ENCODE assay signal across 8 mouse cellular contexts in genomic region chr17:84116340-84117279, GRCm38 (mm10).
DNase-seq lines count a peak whose midpoint lies in the region; ATAC-seq and TF ChIP-seq lines count a peak whose summit lies in the region.

No protein-coding gene starts in this region.

- H3K9ac ChIP-seq in lung, embryonic 14.5 days = no peak overlapping the region
- H3K9ac ChIP-seq in hindbrain, embryonic 13.5 days = no peak overlapping the region
- H3K9ac ChIP-seq in forebrain, embryonic 12.5 days = no peak overlapping the region

- no peak overlapping the region for H3K4me2 ChIP-seq in lung, embryonic 14.5 days
- H3K4me2 ChIP-seq in hindbrain, embryonic 13.5 days = no peak overlapping the region
- no peak overlapping the region for H3K4me2 ChIP-seq in forebrain, embryonic 12.5 days

- DNase-seq in lung, embryonic 14.5 days = no peak
- no peak for DNase-seq in lung, adult 2 months
- no peak for DNase-seq in embryonic facial prominence, embryonic 10.5 days (ENCODE audit: low spot score)
- DNase-seq in lung, postnatal 4 days = peak; percentile 51 to 60
- peak; percentile 84 for DNase-seq in thymus, postnatal 36 days
- no peak for DNase-seq in ovary, postnatal 10 days (ENCODE audit: low spot score)

- no peak; the same call in 1 of the 2 replicates for TF ChIP-seq POLR2A in lung, adult 2 months (IDR thresholded peaks at IDR 0.05; ENCODE audit: borderline replicate concordance, extremely low read depth, low read depth, low read length)

- no peak for ATAC-seq in lung, embryonic 14.5 days (ENCODE audit: insufficient read depth)
- ATAC-seq in hindbrain, embryonic 13.5 days (ENCODE audit: low FRiP score) = no peak
- no peak for ATAC-seq in forebrain, embryonic 12.5 days (ENCODE audit: low FRiP score)

- no peak for TF ChIP-seq CTCF in lung, embryonic 14.5 days (IDR thresholded peaks at IDR 0.05; ENCODE audit: low read depth)
- TF ChIP-seq CTCF in lung, adult 2 months (IDR thresholded peaks at IDR 0.05; ENCODE audit: insufficient read depth, low read length) = no peak

- H3K36me3 ChIP-seq in lung, embryonic 14.5 days (ENCODE audit: insufficient read depth) = no peaks in the 10 kb centered on the region
- H3K36me3 ChIP-seq in embryonic facial prominence, embryonic 10.5 days (replicated peaks) = no peaks in the 10 kb centered on the region
- no peaks in the 10 kb centered on the region for H3K36me3 ChIP-seq in hindbrain, embryonic 13.5 days
- H3K36me3 ChIP-seq in forebrain, embryonic 12.5 days (replicated peaks) = no peaks in the 10 kb centered on the region

- no peak overlapping the region for H3K4me3 ChIP-seq in lung, embryonic 14.5 days (ENCODE audit: low read depth, low read length)
- H3K4me3 ChIP-seq in lung, adult 2 months (replicated peaks; ENCODE audit: extremely low read depth, low read depth, low read length) = no peak overlapping the region
- no peak overlapping the region for H3K4me3 ChIP-seq in embryonic facial prominence, embryonic 10.5 days
- H3K4me3 ChIP-seq in hindbrain, embryonic 13.5 days = no peak overlapping the region
- no peak overlapping the region for H3K4me3 ChIP-seq in forebrain, embryonic 12.5 days (replicated peaks)

- H3K27ac ChIP-seq in lung, embryonic 14.5 days (ENCODE audit: low read depth) = 0 out of 2 replicates have a peak overlapping the region, but pooled peaks have one; percentile 30
- H3K27ac ChIP-seq in embryonic facial prominence, embryonic 10.5 days (replicated peaks) = peak overlapping the region; percentile 30; the same call in 1 of the 2 replicates
- no peak overlapping the region for H3K27ac ChIP-seq in hindbrain, embryonic 13.5 days
- H3K27ac ChIP-seq in forebrain, embryonic 12.5 days = no peak overlapping the region

- H3K4me1 ChIP-seq in lung, embryonic 14.5 days (ENCODE audit: insufficient read depth) = peaks cover 26% of the 10 kb centered on the region
- H3K4me1 ChIP-seq in lung, adult 2 months (ENCODE audit: control insufficient read depth, insufficient read depth, low read length) = peaks cover 18% of the 10 kb centered on the region
- peaks cover 60% of the 10 kb centered on the region for H3K4me1 ChIP-seq in embryonic facial prominence, embryonic 10.5 days
- H3K4me1 ChIP-seq in hindbrain, embryonic 13.5 days (replicated peaks) = peaks cover 20% of the 10 kb centered on the region
- peaks cover 6% of the 10 kb centered on the region for H3K4me1 ChIP-seq in forebrain, embryonic 12.5 days

- WGBS in lung, embryonic 14.5 days = 82% methylated on average over 17 of the region's 17 CpGs
- WGBS in lung, adult 2 months = 65% methylated on average over 17 of the region's 17 CpGs
- 88% methylated on average over 17 of the region's 17 CpGs for WGBS in embryonic facial prominence, embryonic 10.5 days
- WGBS in hindbrain, embryonic 13.5 days = 88% methylated on average over 17 of the region's 17 CpGs
- 90% methylated on average over 17 of the region's 17 CpGs for WGBS in forebrain, embryonic 12.5 days

- H3K27me3 ChIP-seq in lung, embryonic 14.5 days (ENCODE audit: insufficient read depth, low read length) = no peaks in the 10 kb centered on the region
- H3K27me3 ChIP-seq in embryonic facial prominence, embryonic 10.5 days (replicated peaks; ENCODE audit: low read depth, poor library complexity, severe bottlenecking) = peaks cover 7% of the 10 kb centered on the region
- H3K27me3 ChIP-seq in hindbrain, embryonic 13.5 days = 0 out of 2 replicates have a peak, but pooled peaks cover 3% of the 10 kb centered on the region
- H3K27me3 ChIP-seq in forebrain, embryonic 12.5 days = no peaks in the 10 kb centered on the region

- no peaks in the 10 kb centered on the region for H3K9me3 ChIP-seq in lung, embryonic 14.5 days (ENCODE audit: low read depth, low read length)
- H3K9me3 ChIP-seq in embryonic facial prominence, embryonic 10.5 days = no peaks in the 10 kb centered on the region
- no peaks in the 10 kb centered on the region for H3K9me3 ChIP-seq in hindbrain, embryonic 13.5 days
- H3K9me3 ChIP-seq in forebrain, embryonic 12.5 days = no peaks in the 10 kb centered on the region

Comparison
In these comparisons a context has a peak if more than half of its experiments do, and no peak if none do; other contexts are left out.
1. DNase-seq: peak in lung, postnatal 4 days (2 of 2) and thymus, postnatal 36 days (2 of 2); none in lung, embryonic 14.5 days (single experiment), lung, adult 2 months (single experiment), embryonic facial prominence, embryonic 10.5 days (single experiment) and ovary, postnatal 10 days (single experiment).
2. H3K27ac ChIP-seq: peak in lung, embryonic 14.5 days (single experiment) and embryonic facial prominence, embryonic 10.5 days (single experiment); none in hindbrain, embryonic 13.5 days (single experiment) and forebrain, embryonic 12.5 days (single experiment).